Mouse (Mus musculus) cerebellum, adult 18-20 months (tissue): ENCODE measurements around the gene Sh3bp1.

Source experiments
- DNase-seq, 2 experiments: peaks; one replicate each; pipeline ENCODE4 v3.0.0; 2021

Gene Sh3bp1

DNA sequence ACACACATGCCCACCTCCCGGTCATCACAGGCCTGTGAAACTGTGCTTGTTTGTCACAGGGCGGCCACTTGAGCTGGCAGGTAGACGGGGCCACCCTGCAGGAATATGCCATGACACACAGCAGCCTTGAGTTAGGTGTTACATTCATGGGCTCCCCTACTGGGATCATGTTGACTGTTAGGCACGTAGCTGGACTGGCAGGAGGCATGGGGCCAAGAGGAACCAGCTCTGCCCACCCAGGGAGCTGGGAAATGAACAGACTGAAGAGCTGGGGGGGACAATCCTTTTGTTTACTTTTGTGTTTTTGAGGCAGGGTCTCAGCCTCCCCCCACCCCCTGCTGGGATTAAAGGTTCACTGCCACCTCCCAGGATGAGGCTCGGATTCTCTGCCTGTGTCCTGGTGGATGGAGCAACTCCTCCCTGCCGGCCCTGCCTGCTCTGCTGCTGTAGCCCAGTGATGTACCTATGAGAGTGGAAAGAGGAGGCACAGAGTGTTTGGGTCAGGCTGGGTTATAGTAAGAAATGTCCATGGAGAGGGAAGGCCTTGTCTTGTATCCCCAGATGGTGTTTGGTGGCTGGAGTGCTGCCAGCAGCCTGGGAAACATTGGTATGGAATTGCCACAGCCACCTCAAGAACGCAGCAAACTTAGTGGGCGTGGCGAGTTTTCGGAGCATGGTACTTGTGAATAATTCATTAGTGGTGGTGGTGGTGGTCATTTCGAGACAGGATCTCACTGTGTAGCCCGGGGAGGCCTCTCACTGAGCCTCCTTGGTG is 16.7 kb downstream of the Sh3bp1 start:
- DNase-seq: peak; percentile 71 to 78

DNA sequence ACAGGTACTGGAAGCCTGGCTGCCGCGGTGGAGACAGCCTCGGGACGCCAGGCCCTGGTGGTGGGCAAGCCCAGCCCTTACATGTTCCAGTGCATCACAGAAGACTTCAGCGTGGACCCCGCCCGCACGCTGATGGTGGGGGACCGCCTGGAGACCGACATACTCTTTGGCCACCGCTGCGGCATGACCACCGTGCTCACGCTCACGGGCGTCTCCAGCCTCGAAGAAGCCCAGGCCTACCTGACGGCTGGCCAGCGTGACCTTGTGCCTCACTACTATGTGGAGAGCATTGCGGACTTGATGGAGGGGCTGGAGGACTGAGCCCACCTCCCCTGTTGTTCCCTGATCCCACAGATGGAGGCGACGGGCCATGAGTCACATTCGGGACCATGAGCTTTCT is 18.6 kb downstream of the Sh3bp1 start:
- DNase-seq: peak in 1 of 2 experiments; percentile 31

DNA sequence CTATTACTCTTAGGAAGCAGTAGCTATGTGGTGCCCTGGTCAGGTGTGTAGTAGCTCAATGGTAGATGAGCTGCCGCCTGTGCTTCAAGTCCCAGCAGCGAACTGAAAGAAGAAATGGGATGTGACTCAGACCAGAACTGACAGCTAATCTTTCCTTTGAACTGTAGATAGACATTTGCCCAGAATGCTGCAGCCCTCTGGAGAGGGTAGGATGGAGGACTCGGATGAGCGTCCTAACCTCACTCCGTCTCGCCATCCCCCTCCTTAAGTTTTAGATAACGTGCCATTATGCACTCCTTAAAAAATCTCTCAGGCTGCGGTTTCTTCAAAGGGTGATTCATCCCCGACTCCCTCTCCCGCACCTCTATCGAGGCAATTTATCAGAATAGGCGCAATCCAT is 20.3 kb downstream of the Sh3bp1 start:
- DNase-seq: no peak

DNA sequence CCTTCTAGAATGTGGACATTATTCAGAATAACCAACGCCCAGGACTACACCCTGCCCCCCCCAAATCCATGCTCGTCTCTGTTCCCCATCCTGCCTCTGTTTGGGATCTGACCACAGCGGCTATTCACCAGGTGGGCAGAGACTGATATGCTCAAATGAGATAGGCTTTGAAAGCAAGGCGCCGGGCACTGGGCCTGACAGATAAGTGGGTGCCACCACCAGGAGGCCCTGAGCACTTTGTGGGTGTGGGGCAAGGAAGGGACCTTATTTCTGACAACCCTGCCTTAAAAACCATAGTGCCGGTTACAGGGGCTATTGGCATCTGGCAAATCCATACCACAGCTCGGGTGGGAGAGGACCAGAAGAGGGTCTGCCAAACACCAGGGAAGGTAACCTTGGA is 23.1 kb downstream of the Sh3bp1 start:
- no peak for DNase-seq

DNA sequence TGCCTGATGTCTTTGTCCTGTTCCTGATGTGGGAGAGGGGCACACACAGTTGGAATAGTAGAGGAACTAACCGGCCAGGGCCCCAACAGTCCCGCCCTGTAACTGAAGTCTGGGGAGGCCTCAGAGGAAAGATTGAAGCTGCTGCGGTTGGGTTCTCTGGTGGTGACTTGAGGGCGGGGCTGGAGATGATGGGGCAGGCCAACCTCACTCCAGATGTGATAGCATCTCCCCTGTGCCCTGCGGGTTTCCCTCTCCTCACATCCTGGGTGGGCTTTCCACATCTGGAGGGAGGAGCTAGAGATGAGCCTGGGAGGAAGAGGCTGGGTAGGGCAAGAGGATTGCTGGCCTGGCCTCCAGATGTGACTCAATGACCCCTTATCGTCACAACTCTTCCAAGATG is 24.0 kb downstream of the Sh3bp1 start:
- no peak for DNase-seq

DNA sequence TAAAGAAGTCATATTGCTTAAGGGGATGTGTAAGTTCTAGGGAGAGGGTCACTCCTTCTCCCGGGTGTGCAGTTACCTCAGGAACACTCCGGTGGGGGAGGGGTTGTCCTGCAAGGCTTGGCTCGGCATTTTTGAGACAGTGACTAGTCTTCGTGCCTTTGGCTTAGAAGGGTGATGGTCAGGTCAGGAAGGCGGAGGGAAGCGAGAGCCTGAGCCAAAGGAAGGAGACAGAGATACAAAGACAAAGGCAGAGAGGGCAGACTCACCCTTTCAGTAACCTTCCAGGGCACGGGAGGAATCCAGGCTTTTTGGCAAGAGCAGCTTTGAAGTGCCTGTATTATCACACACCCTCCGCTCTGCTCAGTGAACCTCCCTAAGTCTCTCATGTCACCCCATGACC is 25.6 kb downstream of the Sh3bp1 start:
- DNase-seq: no peak

DNA sequence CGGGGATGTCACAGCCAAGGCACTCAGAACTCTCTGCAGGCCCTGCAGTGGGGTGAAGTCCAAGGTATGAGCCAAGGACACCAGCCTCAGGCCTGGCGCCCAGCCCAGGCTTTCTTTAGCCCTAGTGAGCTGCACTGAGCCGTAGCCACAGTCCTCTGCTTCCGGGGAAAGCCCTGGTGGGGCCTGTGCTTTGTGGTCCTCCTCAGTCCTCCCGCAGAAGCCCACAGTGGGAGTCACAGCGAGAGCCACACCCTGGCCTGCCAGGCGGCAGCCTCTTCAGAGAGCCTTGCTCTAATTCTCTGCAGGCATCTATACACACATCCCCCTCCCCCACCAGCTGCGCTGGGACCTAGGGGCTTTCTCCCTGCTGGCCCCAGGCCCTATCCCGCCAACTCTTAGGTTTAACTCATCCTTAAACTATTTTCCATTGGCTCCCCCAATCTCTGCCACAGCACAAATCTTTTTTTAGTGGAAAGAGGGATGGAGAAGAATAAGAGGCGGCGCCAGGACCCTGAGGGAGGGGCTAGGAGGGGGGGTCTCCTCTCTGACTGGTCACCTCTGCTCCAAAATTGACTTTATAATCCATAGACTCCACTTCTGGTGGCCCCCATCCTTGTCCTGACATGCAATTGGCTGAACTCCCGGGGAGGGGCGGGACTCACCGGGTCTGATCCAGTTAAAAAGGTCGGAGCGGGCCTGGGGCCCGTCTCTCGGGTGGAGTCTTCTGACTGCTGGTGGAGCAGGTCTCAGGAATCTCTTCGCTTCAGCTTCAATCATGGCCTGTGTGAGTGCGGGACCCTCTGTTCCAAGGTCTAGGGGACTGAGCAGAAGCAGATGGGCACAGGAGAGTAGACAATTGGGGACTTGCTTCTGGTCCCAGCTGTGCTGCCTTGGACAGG is 26.7 kb downstream of the Sh3bp1 start, which contains the start of gene Lgals1:
Gene Lgals1, plus strand, starts transcription at position 705 of the 899 bp plus-strand sequence.
- peak; percentile 82 to 83 for DNase-seq

DNA sequence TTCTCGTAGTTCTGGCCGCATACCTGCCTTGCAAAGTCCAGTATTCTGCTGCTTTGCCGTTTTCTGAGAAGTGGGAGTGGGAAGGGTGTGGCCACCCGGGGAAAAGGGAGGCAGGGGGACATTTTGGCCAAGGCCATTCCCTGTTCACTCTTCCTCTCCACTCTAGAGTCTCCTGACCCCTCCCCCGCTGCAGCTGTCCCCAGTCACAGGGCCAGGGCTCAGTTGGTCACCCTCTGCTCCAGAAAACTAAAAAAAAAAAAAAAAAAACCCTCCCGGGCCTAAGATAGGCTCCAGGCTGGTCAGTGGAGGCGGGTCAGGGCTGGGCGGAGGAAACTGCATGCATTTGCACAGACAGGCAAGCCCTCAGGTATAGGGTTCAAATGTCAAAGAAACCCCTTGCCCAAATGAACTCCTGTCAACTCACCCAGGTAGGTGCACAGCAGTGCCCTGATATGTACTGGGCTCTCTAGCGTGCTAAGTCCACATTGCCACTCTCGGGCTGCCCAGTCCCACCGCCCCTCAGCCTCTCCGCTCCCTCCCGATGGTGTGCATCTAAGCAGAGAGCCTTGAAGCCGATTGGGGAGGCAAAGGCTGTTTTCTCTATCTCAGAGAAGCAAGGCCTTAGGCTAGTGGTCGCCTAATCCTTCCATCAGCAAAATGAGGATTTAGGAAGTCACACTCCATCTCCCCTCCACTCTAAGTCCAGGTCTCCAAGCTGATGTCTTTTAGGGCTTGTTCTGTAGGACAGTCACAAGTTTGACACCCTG is 27.6 kb downstream of the Sh3bp1 start:
- DNase-seq: peak; percentile 55 to 66

DNA sequence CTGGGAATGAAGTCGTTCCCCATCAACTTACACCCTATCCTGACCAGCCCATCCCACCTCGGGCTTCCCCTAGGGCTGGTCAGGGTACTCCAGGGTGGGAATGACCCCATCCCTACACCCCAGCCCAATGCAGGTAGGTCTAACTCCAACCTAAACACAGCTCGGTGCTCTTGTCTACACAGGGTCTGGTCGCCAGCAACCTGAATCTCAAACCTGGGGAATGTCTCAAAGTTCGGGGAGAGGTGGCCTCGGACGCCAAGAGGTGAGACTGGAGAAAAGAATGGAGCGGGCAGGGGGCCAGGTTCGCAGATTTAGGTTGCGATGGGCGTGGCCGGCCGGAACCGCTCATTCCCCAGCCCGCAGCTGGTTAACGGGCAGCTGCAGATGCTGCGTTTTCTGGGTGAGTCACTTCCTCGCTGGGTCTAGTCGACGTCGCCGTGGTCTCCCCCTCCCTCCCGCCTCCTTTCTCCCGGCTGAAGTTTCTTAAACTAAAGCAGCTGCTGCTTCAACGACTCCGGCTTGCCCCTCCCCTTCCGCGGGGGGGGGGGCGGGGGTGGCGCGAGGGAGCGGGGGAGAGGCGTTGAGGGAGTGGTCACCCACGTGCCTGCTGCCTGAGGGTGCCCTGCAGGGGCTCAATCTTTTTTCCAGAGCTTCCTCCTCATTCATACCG is 28.4 kb downstream of the Sh3bp1 start:
- no peak for DNase-seq

DNA sequence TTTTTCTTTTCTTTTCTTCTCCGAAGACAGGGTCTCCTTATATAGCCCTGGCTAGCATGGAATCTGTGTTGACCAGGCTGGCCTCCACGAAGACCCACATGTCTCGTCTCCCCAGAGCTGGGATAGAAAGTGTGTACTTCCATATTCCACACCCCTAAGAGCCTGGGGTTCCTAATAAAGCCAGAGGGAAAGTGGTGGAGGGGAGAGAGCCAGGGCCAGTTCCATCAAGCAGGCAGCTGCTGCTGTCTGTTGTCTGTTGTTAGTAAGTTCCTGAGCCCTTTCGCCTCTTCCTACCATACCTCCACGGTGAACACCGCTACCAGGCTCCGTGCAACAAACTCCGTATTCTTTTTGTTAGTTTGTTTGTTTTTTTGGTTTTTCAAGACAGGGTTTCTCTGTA is 29.0 kb downstream of the Sh3bp1 start:
- DNase-seq: no peak

DNA sequence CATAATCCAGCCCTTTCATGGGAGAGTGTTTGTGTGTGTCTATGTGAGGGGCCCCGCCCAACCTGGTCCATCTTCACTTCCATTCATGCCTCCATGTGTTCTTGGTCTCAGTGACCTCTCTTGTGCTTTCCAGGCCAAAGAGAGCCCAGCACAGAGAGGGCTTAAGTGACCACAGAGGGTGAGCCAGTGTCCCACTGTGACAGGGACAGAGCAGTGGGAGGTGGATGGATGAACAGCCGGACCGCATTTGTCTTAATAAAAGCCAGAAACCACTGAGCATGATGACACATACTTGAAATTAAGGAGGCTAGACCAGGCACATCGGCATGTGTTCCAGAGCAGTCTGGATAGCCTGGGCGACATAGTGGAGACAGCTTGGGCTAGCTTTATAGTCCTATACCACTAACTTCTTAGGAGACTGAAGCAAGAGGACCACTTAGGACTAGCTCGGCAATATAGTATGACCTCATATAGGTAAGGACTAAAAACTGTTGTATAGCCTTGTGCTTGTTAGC is 30.7 kb downstream of the Sh3bp1 start:
- no peak for DNase-seq

DNA sequence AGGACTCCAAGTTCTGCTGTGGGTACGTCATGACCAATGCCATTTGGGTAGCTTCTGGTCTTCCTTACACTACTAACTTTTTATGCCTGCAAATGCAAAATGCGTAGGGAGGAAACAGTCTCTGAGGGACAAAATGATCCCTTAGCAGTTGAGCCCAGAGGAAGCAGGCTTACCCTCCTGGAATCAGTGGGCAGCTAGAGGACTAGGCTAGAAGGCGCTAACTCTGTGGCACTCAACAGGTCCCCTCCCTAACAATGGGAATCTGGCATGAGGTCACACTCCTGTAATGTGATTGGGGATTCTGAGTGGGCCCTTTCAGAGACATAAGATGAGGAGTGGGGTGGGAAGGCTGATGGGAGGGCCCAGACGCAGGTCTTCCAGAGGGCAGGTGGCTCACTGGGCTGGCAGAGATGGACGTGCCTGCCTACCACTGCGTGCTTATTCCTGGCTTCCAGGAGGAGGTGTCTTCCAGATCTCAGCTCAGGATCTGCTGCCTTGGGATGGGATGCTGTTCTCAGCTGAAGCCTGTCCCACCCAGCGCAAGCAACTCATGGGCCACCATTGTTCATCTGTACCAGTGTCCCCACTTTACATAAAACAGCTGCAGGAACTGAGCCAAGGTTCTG is 31.3 kb downstream of the Sh3bp1 start:
- DNase-seq: no peak

DNA sequence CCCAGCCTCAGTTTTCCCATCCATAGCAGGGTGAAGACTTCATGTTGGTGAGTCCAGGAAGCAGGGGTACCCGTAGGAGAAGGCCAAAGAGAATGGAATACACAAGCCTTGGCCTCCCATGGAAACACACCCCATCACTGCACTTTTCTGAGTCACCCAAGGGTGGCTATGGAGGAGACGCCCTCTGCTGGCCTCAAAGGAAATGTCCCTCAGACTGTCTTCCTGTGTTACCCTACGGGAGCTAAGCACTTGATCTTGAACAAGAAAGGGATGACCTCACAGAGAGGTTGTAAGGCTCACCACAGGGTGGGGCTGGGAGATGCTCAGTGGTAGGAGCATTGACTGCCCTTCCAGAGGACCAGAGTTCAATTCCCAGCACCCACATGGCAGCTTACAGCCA is 32.0 kb downstream of the Sh3bp1 start:
- peak; percentile 52 to 53 for DNase-seq

DNA sequence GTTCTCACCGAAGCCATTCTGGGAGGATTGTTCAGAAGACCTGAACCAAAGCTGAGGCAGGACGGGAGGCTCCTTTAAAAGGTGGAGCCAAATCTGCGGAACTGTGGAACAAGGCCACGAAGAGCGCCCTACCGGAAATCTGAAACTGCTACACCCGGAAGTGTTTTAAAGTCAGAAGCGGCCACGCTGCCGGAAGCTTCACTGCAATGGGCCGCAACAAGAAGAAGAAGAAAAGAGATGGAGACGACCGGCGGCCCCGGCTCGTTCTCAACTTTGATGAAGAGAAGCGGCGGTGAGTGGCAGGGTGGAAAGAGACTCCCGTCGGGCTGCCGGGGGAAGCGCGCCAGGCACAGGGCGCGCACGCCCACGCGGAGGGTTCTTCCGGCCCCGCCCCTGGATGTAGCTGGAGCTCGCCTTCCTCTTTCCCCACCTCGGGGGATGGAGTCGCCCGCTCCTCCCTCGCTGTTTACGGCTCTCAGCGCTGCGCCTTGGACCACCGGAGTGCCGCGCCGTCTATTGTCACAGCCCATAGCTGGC is 35.3 kb downstream of the Sh3bp1 start, which contains the start of gene Nol12:
Gene Nol12, plus strand, starts transcription at position 150 of the 537 bp plus-strand sequence.
- DNase-seq: peak; percentile 77 to 88

DNA sequence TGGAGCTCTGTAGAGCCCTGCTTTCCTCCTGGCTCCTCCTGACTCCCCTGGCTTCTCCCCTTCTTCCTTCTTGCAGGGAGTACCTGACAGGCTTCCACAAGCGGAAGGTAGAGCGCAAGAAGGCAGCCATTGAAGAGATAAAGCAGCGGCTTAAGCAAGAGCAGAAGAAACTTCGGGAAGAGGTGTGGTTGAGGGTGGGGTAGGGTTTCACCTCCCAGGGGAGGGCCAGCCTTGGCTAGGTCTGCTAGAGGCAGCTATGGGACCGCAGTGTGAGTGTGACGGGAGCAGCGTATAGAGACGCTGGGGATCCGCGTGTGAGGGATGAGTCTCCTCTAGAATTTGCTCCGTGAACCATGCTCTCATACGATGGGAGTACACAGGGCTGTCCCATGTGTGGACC is 36.8 kb downstream of the Sh3bp1 start:
- no peak for DNase-seq

DNA sequence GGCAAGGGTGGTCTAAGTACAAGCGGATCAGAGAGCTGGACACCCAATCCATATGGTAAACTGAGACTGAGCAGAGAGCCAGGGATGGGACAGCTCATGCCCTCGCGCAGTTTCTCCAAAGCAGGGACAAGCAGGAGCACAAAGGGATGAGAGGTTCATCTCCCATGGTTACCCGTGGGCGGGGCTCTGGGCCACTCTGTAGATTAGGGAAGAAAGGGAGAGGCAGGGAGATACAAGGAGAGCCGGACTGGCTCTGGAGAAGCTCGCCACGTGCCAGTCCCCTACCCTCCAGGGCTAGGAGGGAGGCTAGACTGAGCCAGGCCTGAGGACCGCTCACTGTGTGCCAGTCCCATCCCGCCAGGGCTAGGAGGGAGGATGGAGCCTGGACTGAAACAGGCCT is 37.7 kb downstream of the Sh3bp1 start:
- DNase-seq: no peak

DNA sequence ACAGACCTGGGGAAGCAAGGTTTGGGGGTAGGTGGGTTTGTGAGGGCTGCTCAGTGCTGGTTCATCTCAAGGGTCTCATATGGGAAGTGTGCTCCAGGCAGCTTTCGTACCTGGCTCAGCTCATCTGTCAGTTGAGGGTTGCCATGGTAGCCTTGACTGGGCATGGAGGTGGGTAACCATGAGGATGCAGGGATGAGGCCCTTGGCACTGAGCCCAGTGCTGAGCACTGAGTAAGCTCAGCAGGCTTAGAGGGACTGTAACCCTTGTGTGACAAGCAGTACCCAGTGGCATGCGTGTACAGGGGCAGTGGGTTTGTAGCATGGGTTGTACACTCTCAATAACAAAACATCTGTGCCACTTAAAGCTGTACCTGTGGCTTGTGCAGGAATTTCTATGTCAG is 38.4 kb downstream of the Sh3bp1 start:
- DNase-seq: no peak

DNA sequence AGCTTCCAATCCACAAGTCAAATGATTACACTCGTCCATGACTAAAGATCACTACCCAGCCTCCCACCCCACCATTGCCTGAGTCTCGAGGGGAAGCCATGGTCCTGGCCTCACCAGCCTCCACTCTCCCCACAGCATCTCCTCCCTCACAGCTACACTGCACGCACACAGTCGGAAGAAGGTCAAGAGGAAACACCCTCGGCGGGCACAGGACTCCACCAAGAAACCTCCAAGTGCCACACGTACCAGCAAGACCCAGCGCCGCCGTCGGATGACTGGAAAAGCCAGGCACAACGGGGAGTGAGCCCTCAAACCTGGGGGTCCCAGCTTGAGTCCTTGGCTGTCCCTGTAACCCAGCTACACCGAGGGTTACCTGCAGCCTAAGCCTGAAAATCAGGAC is 40.8 kb downstream of the Sh3bp1 start:
- DNase-seq: no peak

DNA sequence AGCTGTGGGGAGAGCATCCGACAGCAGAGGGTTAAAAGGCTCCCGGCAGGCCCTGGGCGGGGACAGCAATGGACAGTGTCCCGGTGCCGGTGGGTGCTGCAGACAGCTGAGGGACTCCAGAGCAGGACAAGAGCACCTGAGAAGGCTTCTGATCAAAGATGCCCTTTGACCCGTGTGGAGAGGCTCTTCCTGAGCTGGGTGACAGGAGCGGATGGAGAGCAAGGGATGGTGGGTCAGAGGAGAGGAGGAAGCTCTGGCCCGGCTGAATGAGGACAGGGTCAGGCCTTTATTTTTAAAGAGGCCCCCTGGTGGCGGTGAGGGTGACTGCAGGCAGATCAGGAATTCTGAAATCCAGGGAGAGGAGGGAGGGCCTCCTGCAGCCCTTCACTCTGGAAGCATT is 43.1 kb downstream of the Sh3bp1 start:
- DNase-seq: peak; percentile 88 to 91

DNA sequence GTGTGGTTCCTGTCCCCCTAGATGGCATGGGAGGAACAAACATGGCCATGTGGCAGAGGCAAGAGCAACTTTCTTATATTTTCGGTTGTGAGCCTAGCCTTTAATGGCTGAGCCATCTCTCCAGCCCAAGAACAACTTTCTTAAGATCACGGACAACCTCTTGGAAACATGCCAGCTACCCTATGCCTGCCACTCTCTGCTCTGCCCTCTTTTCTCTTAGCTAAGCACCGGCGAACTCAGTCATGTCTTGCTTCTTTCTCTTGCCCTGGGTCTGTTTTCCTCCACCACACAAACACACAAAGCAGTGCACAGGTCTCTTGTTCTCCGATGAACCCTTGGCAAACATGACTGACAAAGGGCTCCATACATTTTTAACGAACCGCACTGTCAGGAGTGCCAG is 46.7 kb downstream of the Sh3bp1 start:
- DNase-seq: no peak

DNA sequence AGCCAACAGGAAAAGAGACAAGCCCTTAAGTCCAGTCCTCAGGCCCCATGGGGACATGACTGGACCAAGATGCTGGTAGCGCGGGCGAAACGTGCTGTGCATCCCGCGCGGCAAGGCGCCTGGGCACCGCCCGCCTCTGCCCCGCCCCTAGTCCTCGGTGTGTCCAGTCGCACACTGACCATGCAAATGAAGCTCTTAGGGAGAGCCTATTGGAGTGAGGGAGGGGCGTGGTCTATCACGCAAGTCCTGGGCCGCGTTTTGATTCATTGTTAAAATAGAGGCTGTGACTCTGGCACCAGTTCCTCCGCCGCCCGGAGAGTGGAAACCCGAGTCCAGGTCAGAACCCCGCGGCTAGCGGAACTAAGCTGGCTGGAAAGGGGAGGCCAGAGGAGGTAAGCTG is 48.1 kb downstream of the Sh3bp1 start, which contains the start of gene Triobp:
Gene Triobp, plus strand, starts transcription at position 68 of the 400 bp plus-strand sequence.
- peak; percentile 92 to 97 for DNase-seq
